Mouse (Mus musculus): Measurements from ENCODE around the gene Lclat1.

- TF ChIP-seq POLR2A (IDR thresholded peaks at IDR 0.05; ENCODE audit: borderline replicate concordance, control insufficient read depth, low read depth, low read length) (no peak), CTCF (IDR thresholded peaks at IDR 0.05; ENCODE audit: control insufficient read depth, insufficient read depth, low read length) (no peak)
Measured at GRCm38 (mm10) chr17:73081360-73082133, 26.2 kb upstream of the Lclat1 start.

All from bone marrow, adult 2 months (tissue).